Mouse (Mus musculus): ENCODE data around the gene Tle6.
"Not testable (repeated sequence)": the region's sequence is repeated elsewhere in the genome, so short reads cannot be mapped to it uniquely, and the experiment has no call there.

Gene Tle6

GRCm38 (mm10) chr10:81600738-81601203 lies at the start of gene Tle6:
Tle6 (minus strand) TSS chr10:81601073.
- peak; percentile 89 for DNase-seq (ENCODE audit: low spot score)

- not testable (repeated sequence) for DNase-seq (ENCODE audit: low spot score)
Observed at GRCm38 (mm10) chr10:81648803-81649775, 48.2 kb upstream of the Tle6 start, which contains the start of gene Gm10778. Gm10778 (plus strand) TSS chr10:81649059.

- no peak for DNase-seq (ENCODE audit: low spot score)
Observed at GRCm38 (mm10) chr10:81646015-81646555, 45.2 kb upstream of the Tle6 start.

GRCm38 (mm10) chr10:81645391-81645790 lies 44.5 kb upstream of the Tle6 start:
- no peak for DNase-seq (ENCODE audit: low spot score)

- no peak for DNase-seq (ENCODE audit: low spot score)
Observed at GRCm38 (mm10) chr10:81644716-81645115, 43.8 kb upstream of the Tle6 start.

GRCm38 (mm10) chr10:81644162-81644561 lies 43.3 kb upstream of the Tle6 start:
- no peak for DNase-seq (ENCODE audit: low spot score)

- DNase-seq (ENCODE audit: low spot score) = peak; percentile 85
Observed at GRCm38 (mm10) chr10:81643449-81644055, 42.7 kb upstream of the Tle6 start.

GRCm38 (mm10) chr10:81642648-81643448 lies 42.0 kb upstream of the Tle6 start:
- no peak for DNase-seq (ENCODE audit: low spot score)

- no peak for DNase-seq (ENCODE audit: low spot score)
Observed at GRCm38 (mm10) chr10:81641978-81642647, 41.2 kb upstream of the Tle6 start.

GRCm38 (mm10) chr10:81641566-81641965 lies 40.7 kb upstream of the Tle6 start:
- DNase-seq (ENCODE audit: low spot score) = no peak

- not testable (repeated sequence) for DNase-seq (ENCODE audit: low spot score)
Observed at GRCm38 (mm10) chr10:81640825-81641224, 40.0 kb upstream of the Tle6 start.

- DNase-seq (ENCODE audit: low spot score) = no peak
Observed at GRCm38 (mm10) chr10:81638101-81638500, 37.2 kb upstream of the Tle6 start.

GRCm38 (mm10) chr10:81636338-81636737 lies 35.5 kb upstream of the Tle6 start:
- no peak for DNase-seq (ENCODE audit: low spot score)

GRCm38 (mm10) chr10:81633253-81634099 lies 32.6 kb upstream of the Tle6 start:
- DNase-seq (ENCODE audit: low spot score) = no peak

- no peak for DNase-seq (ENCODE audit: low spot score)
Observed at GRCm38 (mm10) chr10:81628390-81628789, 27.5 kb upstream of the Tle6 start, which contains the start of gene Ankrd24. Ankrd24 (plus strand) TSS chr10:81628540.

- no peak for DNase-seq (ENCODE audit: low spot score)
Observed at GRCm38 (mm10) chr10:81627836-81628220, 27.0 kb upstream of the Tle6 start.

GRCm38 (mm10) chr10:81626994-81627835 lies 26.3 kb upstream of the Tle6 start, which contains the start of gene Sirt6:
Sirt6 (minus strand) TSS chr10:81627797.
- peak; percentile 74 for DNase-seq (ENCODE audit: low spot score)

GRCm38 (mm10) chr10:81626101-81626993 lies 25.5 kb upstream of the Tle6 start:
- DNase-seq (ENCODE audit: low spot score) = no peak

Measured in urinary bladder, postnatal 10 days (tissue).